16 mouse cellular contexts compared by ENCODE assay signal in genomic region chr12:77174032-77174431, GRCm38 (mm10).
"Had no signal": no experiment of that assay in that cellular context is flagged by ENCODE, and none has a peak within 500 bp of the region (broad histone marks: within the 10 kb centered on the region; RNA-seq: fewer than 3 reads in every experiment).

No protein-coding gene starts in this region.

- H3K9me3 ChIP-seq: limb, embryonic 12.5 days; limb, embryonic 15.5 days; lung, embryonic 15.5 days had no signal

- H3K27me3 ChIP-seq: limb, embryonic 12.5 days; limb, embryonic 15.5 days; lung, embryonic 15.5 days had no signal

- H3K9ac ChIP-seq: limb, embryonic 12.5 days; limb, embryonic 15.5 days; liver, embryonic 14.5 days; liver, postnatal 0 days; lung, embryonic 15.5 days had no signal

- H3K27ac ChIP-seq: left cerebral cortex, adult 2 months; limb, embryonic 12.5 days; limb, embryonic 15.5 days; liver, embryonic 14.5 days; lung, embryonic 15.5 days had no signal

- H3K4me2 ChIP-seq: limb, embryonic 12.5 days; limb, embryonic 15.5 days; liver, embryonic 11.5 days; lung, embryonic 15.5 days; midbrain, embryonic 11.5 days had no signal

- DNase-seq: layer of hippocampus, adult 9-11 months; left cerebral cortex, postnatal 4 days; liver, postnatal 0 days; lung, postnatal 10 days; lung, postnatal 4 days; midbrain, embryonic 14.5 days; thymus, adult 18-20 months; thymus, postnatal 4 days had no signal

- ATAC-seq: hindbrain, embryonic 16.5 days; liver, postnatal 0 days had no signal

- H3K36me3 ChIP-seq: limb, embryonic 12.5 days; limb, embryonic 15.5 days; lung, embryonic 15.5 days had no signal

- H3K4me3 ChIP-seq: left cerebral cortex, adult 2 months; limb, embryonic 12.5 days; limb, embryonic 15.5 days; lung, embryonic 15.5 days had no signal
